16 mouse cellular contexts compared by ENCODE assay signal in the genomic region with DNA sequence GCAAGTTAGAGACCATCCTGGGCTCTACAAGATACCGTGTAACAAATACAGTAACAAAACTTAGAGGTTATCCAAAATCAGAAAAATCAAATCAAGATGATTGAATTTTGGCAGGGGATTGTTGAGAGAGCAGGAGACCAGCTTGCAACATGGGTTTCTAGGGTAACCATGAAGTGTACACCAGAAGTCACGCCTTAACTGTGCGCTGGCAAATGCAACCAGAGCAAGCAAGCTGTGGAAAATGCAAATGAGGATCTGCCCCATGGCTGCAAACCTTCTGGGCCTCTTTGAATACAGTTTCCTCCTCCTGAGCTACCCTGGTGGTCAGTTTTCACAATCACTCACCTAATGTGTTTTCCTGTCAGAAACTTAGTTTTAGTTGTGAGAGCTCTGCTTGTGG.
"Had no signal": no experiment of that assay in that cellular context is flagged by ENCODE, and none has a peak within 500 bp of the region (broad histone marks: within the 10 kb centered on the region; RNA-seq: fewer than 3 reads in every experiment).

No protein-coding gene starts in this region.

- DNase-seq: kidney, adult 11 months; kidney, adult 8-10 months; kidney, postnatal 10 days; kidney, postnatal 36 days; liver, postnatal 0 days; lung, postnatal 10 days; lung, postnatal 4 days; midbrain, embryonic 14.5 days; thymus, adult 18-20 months; thymus, postnatal 4 days had no signal

- H3K4me3 ChIP-seq: intestine, embryonic 15.5 days; kidney, embryonic 15.5 days; limb, embryonic 12.5 days; limb, embryonic 15.5 days; lung, embryonic 15.5 days had no signal

- H3K27ac ChIP-seq: intestine, embryonic 15.5 days; kidney, embryonic 15.5 days; limb, embryonic 12.5 days; limb, embryonic 15.5 days; liver, embryonic 14.5 days; lung, embryonic 15.5 days had no signal
